Comparison of ENCODE assay signal across 8 mouse cellular contexts in the genomic region with DNA sequence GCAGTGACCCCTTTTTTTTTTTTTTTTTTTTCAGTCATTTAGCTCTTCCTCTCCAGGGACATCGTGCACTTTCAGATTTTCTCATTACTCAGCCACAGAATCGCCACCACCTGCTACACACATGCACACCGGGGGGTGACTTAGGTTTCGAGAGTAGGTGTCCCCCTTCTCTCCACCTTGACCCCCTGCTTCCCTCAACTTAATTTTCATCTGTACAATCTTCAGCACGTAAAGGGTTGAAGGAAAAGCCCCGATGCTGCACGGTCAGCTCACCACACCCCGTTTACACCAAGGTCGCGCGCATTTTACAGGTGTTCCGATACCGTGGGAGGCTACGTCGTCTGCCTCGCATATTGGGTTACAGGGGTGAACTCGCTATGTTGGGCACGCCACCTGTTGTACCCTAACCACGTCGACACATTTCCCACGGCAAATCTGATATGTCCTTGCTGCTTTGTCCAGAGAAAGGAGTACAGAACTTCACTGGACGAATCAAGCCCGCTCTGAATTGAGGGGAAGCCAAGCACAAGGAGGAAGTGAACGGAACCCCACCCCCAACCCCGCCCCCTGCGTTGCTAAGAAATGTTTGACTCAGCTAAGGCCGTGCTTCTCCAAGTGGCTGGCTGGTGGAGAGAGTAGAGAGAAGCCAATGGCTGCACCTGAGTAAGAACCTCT.
DNase-seq lines count a peak whose midpoint lies in the region; ATAC-seq and TF ChIP-seq lines count a peak whose summit lies in the region.

No protein-coding gene starts in this region.

- peak; percentile 71 for ATAC-seq in embryonic facial prominence, embryonic 12.5 days (ENCODE audit: insufficient number of reproducible peaks, insufficient read depth, low FRiP score, low TSS enrichment)
- ATAC-seq in limb, embryonic 11.5 days (ENCODE audit: insufficient number of reproducible peaks, low FRiP score, low TSS enrichment, low read depth), result 0 out of 2 replicates have a peak, but pooled peaks have one; percentile 31
- no peak for ATAC-seq in cerebellum, adult (ENCODE audit: insufficient number of reproducible peaks, low FRiP score, low TSS enrichment)

- H3K9ac ChIP-seq in embryonic facial prominence, embryonic 12.5 days, result no peak overlapping the region; the same call in 1 of the 2 replicates
- H3K9ac ChIP-seq in limb, embryonic 11.5 days (ENCODE audit: low read length), result peak overlapping the region; percentile 18; the same call in 1 of the 2 replicates

- H3K9me3 ChIP-seq in embryonic facial prominence, embryonic 12.5 days, result no peaks in the 10 kb centered on the region
- H3K9me3 ChIP-seq in limb, embryonic 11.5 days (ENCODE audit: control insufficient read depth, low read length), result no peaks in the 10 kb centered on the region
- no peaks in the 10 kb centered on the region for H3K9me3 ChIP-seq in midbrain, embryonic 10.5 days (replicated peaks)

- no peak for DNase-seq in testis, postnatal 14 days (ENCODE audit: low spot score)
- peak; percentile 33 for DNase-seq in heart, postnatal 4 days
- DNase-seq in limb, embryonic 11.5 days (ENCODE audit: low spot score), result peak; percentile 46
- DNase-seq in midbrain, embryonic 10.5 days (ENCODE audit: low spot score), result peak; percentile 54
- DNase-seq in spleen, postnatal 4 days (ENCODE audit: low spot score in 2 of 2), result peak; percentile 55 to 74

- TF ChIP-seq CTCF in testis, adult 2 months (IDR thresholded peaks at IDR 0.05; ENCODE audit: control insufficient read depth, insufficient read depth, insufficient replicate concordance, low read depth, low read length), result no peak

- no peaks in the 10 kb centered on the region for H3K36me3 ChIP-seq in testis, adult 2 months (ENCODE audit: control insufficient read depth, insufficient read depth, low read length)
- no peaks in the 10 kb centered on the region for H3K36me3 ChIP-seq in embryonic facial prominence, embryonic 12.5 days
- no peaks in the 10 kb centered on the region for H3K36me3 ChIP-seq in limb, embryonic 11.5 days (ENCODE audit: control insufficient read depth, insufficient read depth, low read length)
- H3K36me3 ChIP-seq in midbrain, embryonic 10.5 days, result no peaks in the 10 kb centered on the region

- peak overlapping the region; percentile 56; the same call in 1 of the 2 replicates for H3K27ac ChIP-seq in testis, adult 2 months (ENCODE audit: control insufficient read depth, insufficient read depth, low read depth, low read length)
- no peak overlapping the region for H3K27ac ChIP-seq in embryonic facial prominence, embryonic 12.5 days
- H3K27ac ChIP-seq in limb, embryonic 11.5 days (replicated peaks; ENCODE audit: low read depth, low read length), result no peak overlapping the region
- H3K27ac ChIP-seq in midbrain, embryonic 10.5 days (replicated peaks), result peak overlapping the region; percentile 13; the same call in 1 of the 2 replicates

- WGBS in embryonic facial prominence, embryonic 12.5 days, result 4% methylated on average over 27 of the region's 27 CpGs
- WGBS in limb, embryonic 11.5 days, result 4% methylated on average over 27 of the region's 27 CpGs
- WGBS in midbrain, embryonic 10.5 days, result 8% methylated on average over 27 of the region's 27 CpGs

- H3K27me3 ChIP-seq in testis, adult 2 months (ENCODE audit: control insufficient read depth, insufficient read depth, low read length), result no peaks in the 10 kb centered on the region
- no peaks in the 10 kb centered on the region for H3K27me3 ChIP-seq in embryonic facial prominence, embryonic 12.5 days
- H3K27me3 ChIP-seq in limb, embryonic 11.5 days (ENCODE audit: control insufficient read depth, insufficient read depth, low read length), result no peaks in the 10 kb centered on the region
- peaks cover 20% of the 10 kb centered on the region; the same call in 1 of the 2 replicates for H3K27me3 ChIP-seq in midbrain, embryonic 10.5 days (ENCODE audit: low read depth, poor library complexity, severe bottlenecking)

- H3K4me1 ChIP-seq in testis, adult 2 months (ENCODE audit: control insufficient read depth, insufficient read depth, low read length), result peaks cover 4% of the 10 kb centered on the region
- peaks cover 2% of the 10 kb centered on the region; the same call in 1 of the 2 replicates for H3K4me1 ChIP-seq in embryonic facial prominence, embryonic 12.5 days
- H3K4me1 ChIP-seq in limb, embryonic 11.5 days (ENCODE audit: control insufficient read depth, insufficient read depth, low read length), result 0 out of 2 replicates have a peak, but pooled peaks cover 3% of the 10 kb centered on the region
- peaks cover 19% of the 10 kb centered on the region for H3K4me1 ChIP-seq in midbrain, embryonic 10.5 days

- peak overlapping the region; percentile 73 for H3K4me2 ChIP-seq in embryonic facial prominence, embryonic 12.5 days (replicated peaks)
- peak overlapping the region; percentile 62 for H3K4me2 ChIP-seq in limb, embryonic 11.5 days (ENCODE audit: low read depth, severe bottlenecking)

- H3K4me3 ChIP-seq in testis, adult 2 months (ENCODE audit: control insufficient read depth, low read depth, low read length), result peak overlapping the region; percentile 82
- peak overlapping the region; percentile 38 for H3K4me3 ChIP-seq in embryonic facial prominence, embryonic 12.5 days
- peak overlapping the region; percentile 31 for H3K4me3 ChIP-seq in limb, embryonic 11.5 days (ENCODE audit: low read depth, low read length)
- peak overlapping the region; percentile 55 for H3K4me3 ChIP-seq in midbrain, embryonic 10.5 days

- no peak for TF ChIP-seq POLR2A in testis, adult 2 months (IDR thresholded peaks at IDR 0.05; ENCODE audit: control insufficient read depth, low read depth, low read length)

Comparison
In these comparisons a context has a peak if more than half of its experiments do, and no peak if none do; other contexts are left out.
1. H3K27ac ChIP-seq: peak in testis, adult 2 months (single experiment) and midbrain, embryonic 10.5 days (single experiment); none in embryonic facial prominence, embryonic 12.5 days (single experiment) and limb, embryonic 11.5 days (single experiment).
2. H3K4me3 ChIP-seq: peak in every context shown above with its lines; median percentile 82 in testis, adult 2 months; 55 in midbrain, embryonic 10.5 days; 38 in embryonic facial prominence, embryonic 12.5 days; 31 in limb, embryonic 11.5 days.